Mouse (Mus musculus) thymus, adult 2 months (tissue): ENCODE measurements at regions not wholly inside any gene's neighbourhood (a gene's known extent, or its start where the extent isn't known, plus 50 kb on each side); places are given as distances from the start of the nearest gene placed in this dataset.

Source experiments
- CTCF ChIP-seq: fragments of 200-500 bp; IDR thresholded peaks from 2 replicates; pipeline ENCODE4 v1.5.1; 2012; ENCODE audit warnings: mild to moderate bottlenecking, control low read depth, low read length, moderate library complexity, borderline replicate concordance; ENCODE audit not compliant: control insufficient read depth, poor library complexity, insufficient read depth; ENCODE audit errors: extremely low read depth
- POLR2A ChIP-seq: fragments of 200-500 bp; IDR thresholded peaks from 2 replicates; pipeline ENCODE4 v1.6.1; 2012; ENCODE audit warnings: mild to moderate bottlenecking, low read length, control low read depth, moderate library complexity; ENCODE audit not compliant: control insufficient read depth, poor library complexity, insufficient read depth; ENCODE audit errors: extremely low read depth

DNA sequence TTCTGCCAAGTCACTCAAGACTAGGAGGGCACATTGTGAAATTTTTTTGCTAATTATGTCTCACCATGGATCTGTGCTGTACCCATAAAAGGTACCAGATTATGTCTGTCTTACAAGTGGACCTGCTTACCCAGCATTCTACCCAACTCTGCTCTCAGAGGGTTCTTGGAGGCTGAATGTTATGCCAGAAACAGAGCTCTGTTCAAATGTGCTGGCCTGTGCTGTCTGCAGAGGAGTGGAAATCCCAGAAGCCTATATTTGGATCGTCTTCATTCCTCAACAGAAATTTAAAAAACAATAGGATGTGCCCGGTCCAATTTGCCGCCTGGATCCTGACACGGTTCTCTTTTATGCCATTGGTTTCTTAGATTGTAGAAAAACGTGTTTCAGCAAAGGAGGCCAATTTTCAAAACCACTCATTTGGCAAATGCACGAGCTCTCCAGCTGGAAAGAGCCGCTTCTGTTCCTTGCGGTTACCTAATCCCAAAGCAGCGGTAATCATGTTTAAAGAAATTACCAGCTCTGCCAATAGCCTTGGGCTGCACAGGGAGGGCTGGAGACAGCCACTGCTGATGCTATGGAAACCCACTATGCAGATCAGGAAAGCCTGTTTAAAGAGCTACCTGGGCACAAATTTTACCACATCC is 237.3 kb downstream of the Sox11 start:
- no peak for TF ChIP-seq POLR2A
- TF ChIP-seq CTCF = no peak
